Mouse (Mus musculus): Measurements from ENCODE around the gene Cd300ld3.

- TF ChIP-seq POLR2A (IDR thresholded peaks at IDR 0.05; ENCODE audit: low read depth, low read length) (no peak), CTCF (IDR thresholded peaks at IDR 0.05; ENCODE audit: extremely low read depth, insufficient read depth, insufficient read length, insufficient replicate concordance) (no peak)
These were observed 23.6 kb upstream of the Cd300ld3 start for GRCm38 (mm10) chr11:115071631-115072294.
